Mouse (Mus musculus): ENCODE measurements around the gene Fgfr2.

Gene Fgfr2

GRCm38 (mm10) chr7:133041784-133042183, 81.4 kb downstream of the Fgfr2 start:
- DNase-seq (ENCODE audit: low read depth, low spot score) = no peak

DNA sequence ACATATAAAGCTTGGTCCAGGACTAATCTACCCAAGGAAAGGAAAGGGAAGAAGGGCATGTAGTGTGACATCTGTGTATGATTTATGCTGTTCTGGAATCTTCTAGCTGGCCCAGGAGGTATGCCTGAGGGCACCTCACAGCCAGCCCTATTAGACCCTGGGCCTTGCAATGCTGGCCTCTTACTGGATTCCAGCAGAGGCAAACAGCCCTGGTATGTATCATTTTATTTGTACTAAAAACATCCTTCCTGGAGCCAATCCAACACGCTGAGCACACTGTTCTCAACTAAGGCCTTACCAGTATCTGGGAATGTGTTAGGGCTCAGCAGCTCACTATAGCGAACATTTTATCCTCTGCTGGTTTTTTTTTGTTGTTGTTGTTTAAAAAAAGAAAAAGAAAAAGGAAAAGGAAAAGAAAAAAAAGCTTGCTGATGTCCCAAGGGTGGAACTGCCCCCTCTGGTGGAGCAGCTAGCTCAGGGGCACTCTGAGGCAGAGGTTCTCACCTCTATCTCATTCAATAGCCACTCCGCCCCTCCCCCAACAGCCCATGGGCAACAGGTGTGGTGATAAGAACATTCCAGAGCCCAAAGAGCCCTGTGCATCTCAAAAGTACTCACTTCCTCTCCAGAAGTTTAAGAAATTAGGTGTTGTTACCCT, 82.3 kb downstream of the Fgfr2 start:
- DNase-seq (ENCODE audit: low read depth, low spot score) = no peak

DNA sequence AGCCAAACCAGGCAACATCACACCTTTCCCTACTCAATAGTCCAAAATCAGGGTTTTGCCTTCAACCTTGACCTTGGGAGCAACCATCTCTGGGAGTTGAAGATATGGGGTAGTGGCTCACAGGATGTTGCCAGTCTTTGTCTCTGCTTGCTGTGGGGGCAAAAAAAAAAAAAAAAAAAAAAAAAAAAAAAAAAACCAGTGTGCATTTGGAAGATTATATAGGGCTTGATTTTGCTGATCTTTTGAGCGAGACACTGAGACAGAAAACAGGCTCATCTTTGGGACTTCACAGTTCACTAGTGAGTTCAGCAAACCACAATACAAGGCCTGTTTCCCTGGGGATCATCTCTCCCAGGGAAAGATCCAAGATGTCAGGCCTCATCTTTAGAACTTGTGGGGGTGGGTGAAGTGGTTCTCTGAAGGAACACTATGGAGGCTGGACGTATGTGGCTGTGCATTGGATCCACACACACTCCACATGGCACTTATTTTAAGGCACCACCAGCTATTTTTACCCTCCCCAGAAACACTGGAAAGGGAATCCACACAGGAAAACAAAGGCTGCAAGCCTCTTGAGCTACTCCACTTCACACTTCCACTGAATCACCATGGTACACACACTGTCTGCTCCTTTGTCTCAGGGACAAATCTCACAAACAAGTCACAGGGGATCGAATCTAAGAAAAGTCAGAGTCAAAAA, 83.4 kb downstream of the Fgfr2 start:
- DNase-seq (ENCODE audit: low read depth, low spot score) = no peak

- no peak for DNase-seq (ENCODE audit: low read depth, low spot score)
Measured at GRCm38 (mm10) chr7:133037618-133038017, 85.5 kb downstream of the Fgfr2 start.

DNA sequence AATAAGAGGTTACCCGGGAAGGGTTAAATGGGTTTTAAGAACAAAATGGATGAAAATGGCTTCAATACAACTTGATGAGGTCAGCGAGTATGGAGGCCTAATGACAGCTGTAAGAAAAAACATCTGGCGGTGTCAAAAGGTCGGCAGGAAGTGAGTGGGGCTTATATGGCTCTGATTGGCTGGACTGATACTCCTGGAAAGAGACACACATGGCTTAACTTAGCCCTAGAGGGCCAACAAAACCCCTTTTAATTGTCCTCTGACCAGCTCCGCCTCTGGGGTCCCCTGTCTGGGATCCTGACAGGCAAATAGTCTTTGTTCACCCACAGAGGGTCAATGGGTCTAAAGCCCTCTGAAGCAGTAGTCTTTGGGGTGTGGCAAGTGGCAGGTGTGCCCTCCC, 85.9 kb downstream of the Fgfr2 start:
- no peak for DNase-seq (ENCODE audit: low read depth, low spot score)

GRCm38 (mm10) chr7:133035901-133036300, 87.2 kb downstream of the Fgfr2 start:
- DNase-seq (ENCODE audit: low read depth, low spot score) = no peak

DNA sequence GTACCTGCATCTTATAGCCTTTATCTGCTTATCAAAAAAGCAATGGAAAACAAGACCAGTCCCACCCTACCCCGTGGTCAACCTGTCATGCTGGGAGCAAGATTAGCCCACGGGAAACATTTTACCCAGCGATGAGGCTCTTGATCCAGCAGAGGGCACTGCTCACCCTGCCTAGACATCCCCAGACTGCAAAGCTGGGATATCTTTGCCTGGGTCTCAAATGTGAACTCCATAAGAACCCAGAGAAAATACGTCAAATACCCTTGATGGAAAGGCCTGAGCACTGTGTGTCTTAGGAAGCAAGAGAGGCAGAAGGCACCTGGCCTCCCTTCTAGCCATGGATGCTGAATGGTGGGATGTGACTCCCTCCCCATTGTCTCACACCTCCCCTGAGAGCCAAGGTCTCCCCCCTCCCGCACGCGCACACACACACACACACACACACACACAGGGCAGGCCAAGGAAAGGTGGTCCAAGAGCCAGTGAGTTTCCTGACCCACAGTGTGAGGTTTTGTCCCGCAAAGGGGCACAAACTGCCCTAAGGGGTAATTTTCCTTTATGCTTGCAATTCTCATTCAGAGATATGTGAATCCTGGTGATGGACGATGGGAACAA, 90.5 kb downstream of the Fgfr2 start:
- peak; percentile 77 for DNase-seq (ENCODE audit: low read depth, low spot score)

- DNase-seq (ENCODE audit: low read depth, low spot score) = peak; percentile 44
Measured at GRCm38 (mm10) chr7:133029496-133030047, 93.6 kb downstream of the Fgfr2 start.

GRCm38 (mm10) chr7:133029004-133029403, 94.1 kb downstream of the Fgfr2 start:
- no peak for DNase-seq (ENCODE audit: low read depth, low spot score)

- DNase-seq (ENCODE audit: low read depth, low spot score) = no peak
Measured at GRCm38 (mm10) chr7:133027930-133028329, 95.2 kb downstream of the Fgfr2 start.

- no peak for DNase-seq (ENCODE audit: low read depth, low spot score)
Measured at GRCm38 (mm10) chr7:133024694-133025093, 98.5 kb downstream of the Fgfr2 start.

- DNase-seq (ENCODE audit: low read depth, low spot score) = peak; percentile 35
Measured at GRCm38 (mm10) chr7:133019481-133020020, 103.6 kb downstream of the Fgfr2 start.

GRCm38 (mm10) chr7:133018961-133019360, 104.2 kb downstream of the Fgfr2 start:
- no peak for DNase-seq (ENCODE audit: low read depth, low spot score)

DNA sequence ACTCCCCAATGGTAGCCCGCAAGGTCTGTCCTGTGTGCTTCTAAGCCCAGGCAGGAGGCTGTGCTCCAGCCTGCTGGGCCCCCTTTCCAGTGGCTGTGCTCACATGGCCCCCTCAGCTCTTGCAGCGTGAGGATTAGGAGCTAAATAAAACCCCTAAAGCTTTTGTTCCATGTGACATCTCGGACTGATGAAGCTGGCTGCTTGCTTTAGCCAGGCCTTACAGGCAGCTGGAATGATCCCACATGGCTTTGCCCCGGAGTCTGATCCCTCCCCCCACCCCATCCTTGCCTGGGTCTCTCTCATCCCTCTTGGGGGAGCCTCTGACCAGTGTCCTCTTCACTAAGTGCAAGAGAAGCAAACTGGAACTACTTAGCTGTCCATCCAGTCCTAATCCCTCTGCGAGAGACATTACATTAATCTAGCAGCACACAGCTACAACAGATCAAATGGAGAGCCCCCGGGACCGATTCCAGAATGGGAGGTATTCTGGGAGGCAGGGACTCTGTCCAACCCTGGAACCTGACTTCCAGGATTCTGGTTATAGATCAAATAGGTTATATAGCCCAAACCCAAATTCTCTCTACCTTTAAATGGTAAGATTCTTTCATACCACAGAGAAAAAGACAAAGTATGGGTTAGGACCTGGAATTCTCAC, 107.6 kb downstream of the Fgfr2 start:
- no peak for DNase-seq (ENCODE audit: low read depth, low spot score)

DNA sequence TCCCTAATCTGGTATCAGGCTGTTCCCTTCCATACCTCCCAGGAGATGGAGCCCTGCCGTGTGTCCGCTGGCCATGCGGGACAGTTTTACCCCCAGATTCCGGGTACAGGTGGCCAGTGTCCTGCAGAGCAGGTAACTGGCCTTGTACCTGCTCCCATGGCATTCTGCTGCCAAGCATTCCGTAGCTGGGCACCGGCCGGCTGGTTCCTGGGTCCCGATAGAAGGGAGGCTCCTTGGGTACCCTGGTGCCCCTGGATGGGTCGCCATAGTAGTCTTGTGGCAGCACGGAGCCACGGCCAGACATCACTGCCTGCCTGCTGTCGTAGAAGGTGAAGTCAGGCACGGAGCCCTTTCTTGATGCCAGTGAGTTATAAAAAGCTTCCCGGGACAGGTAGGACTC, 108.5 kb downstream of the Fgfr2 start:
- no peak for DNase-seq (ENCODE audit: low read depth, low spot score)

GRCm38 (mm10) chr7:133013923-133014322, 109.2 kb downstream of the Fgfr2 start:
- DNase-seq (ENCODE audit: low read depth, low spot score) = no peak

- no peak for DNase-seq (ENCODE audit: low read depth, low spot score)
Measured at GRCm38 (mm10) chr7:133012637-133013366, 110.3 kb downstream of the Fgfr2 start.

DNA sequence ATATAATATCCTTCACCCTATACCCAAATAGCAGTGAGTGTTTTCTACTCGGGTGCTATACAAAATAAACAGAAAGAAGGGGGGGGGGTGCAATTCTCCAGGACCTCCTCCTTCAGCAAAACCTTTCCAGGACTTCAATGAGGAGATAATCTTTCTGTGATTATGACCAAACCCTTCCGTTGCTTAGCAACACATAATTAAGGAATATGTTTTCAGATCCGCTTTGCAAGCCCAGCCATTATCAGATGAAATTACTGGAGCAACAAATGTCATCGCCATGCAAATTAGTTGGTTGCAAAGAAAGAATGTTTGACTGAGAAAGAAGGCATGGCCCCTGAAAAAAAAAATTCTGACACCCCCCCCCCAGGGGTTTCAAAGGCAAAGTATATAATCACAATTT, 111.5 kb downstream of the Fgfr2 start:
- no peak for DNase-seq (ENCODE audit: low read depth, low spot score)

- DNase-seq (ENCODE audit: low read depth, low spot score) = no peak
Measured at GRCm38 (mm10) chr7:133011191-133011590, 112.0 kb downstream of the Fgfr2 start.

DNA sequence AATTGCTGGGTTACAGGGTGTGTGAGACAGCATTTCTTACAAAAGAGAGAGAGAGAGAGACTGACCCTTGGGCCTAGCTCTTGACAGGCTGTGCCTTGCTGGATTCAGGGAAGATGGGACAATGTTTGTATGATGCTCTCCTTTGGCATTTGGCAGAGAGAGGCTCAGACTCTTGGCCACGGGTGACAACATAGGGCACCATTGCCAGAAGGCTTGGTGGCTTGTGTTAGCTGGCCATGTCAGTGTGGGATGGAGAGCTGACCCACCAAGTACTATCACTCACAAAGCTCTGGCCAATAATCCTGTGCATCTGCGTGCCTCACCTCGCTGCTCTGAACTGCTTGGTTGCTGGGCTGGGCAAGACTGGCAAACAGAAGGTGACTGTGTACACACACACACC, 112.7 kb downstream of the Fgfr2 start:
- no peak for DNase-seq (ENCODE audit: low read depth, low spot score)

DNA sequence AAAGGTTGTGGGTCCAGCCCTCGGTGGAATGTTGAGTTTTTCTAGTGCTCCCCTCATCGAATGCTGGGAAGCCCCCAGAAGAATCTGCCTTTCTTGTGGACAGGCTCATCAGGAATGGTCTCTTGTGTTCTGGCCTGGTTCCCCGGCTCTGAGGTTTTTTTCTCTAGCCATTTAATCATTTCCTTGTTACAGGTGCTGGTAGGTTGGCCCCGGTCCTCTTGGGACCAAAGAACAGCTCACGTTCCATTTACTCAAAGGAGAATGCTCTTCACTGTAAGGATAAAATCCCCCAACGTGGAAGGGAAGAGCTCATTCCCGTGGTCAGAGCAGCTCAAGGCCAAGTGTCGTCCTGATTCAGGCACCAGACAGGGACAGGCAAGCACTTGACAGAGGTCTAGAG, 113.5 kb downstream of the Fgfr2 start:
- no peak for DNase-seq (ENCODE audit: low read depth, low spot score)

Measured in ES-CJ7 (cell line).